Mouse (Mus musculus) kidney, embryonic 14.5 days (tissue): ENCODE measurements around the gene Ptpn4. TPM values are rescaled to one million over a fixed set of nuclear protein-coding genes. Genes with fewer than 3 reads are reported as not detected.

Experiments used
- ATAC-seq: fragments of 200-750 bp; cut with Nextera tagmentation; 2 replicates; pipeline ENCODE4 v1.8.0; 2017; ENCODE audit warnings: moderate number of reproducible peaks, mild to moderate bottlenecking, moderate TSS enrichment, moderate library complexity; ENCODE audit not compliant: low FRiP score, low TSS enrichment
- H3K27ac ChIP-seq: fragments of 300-500 bp; sonication (generic); 2 replicates; pipeline ENCODE4 v1.5.1; 2014; ENCODE audit warnings: low read depth, mild to moderate bottlenecking, low read length, moderate library complexity, mixed read lengths
- H3K27me3 ChIP-seq: fragments of 300-500 bp; sonication (generic); 2 replicates; pipeline ENCODE4 v1.6.1; 2014; ENCODE audit warnings: mild to moderate bottlenecking, low read length; ENCODE audit not compliant: control insufficient read depth, insufficient read depth
- H3K36me3 ChIP-seq: fragments of 300-500 bp; sonication (generic); 2 replicates; pipeline ENCODE4 v1.6.1; 2014; ENCODE audit warnings: low read length, mixed read lengths; ENCODE audit not compliant: control insufficient read depth, insufficient read depth
- H3K4me1 ChIP-seq: fragments of 300-500 bp; sonication (generic); 2 replicates; pipeline ENCODE4 v1.6.1; 2014; ENCODE audit warnings: low read length, mixed read lengths; ENCODE audit not compliant: control insufficient read depth, insufficient read depth
- H3K4me2 ChIP-seq: fragments of 300-500 bp; sonication (generic); replicated peaks from 2 replicates; pipeline ENCODE4 v1.6.1; 2014; ENCODE audit warnings: low read depth, mild to moderate bottlenecking, low read length
- H3K4me3 ChIP-seq: fragments of 300-500 bp; sonication (generic); 2 replicates; pipeline ENCODE4 v1.5.1; 2014; ENCODE audit warnings: mild to moderate bottlenecking, low read length
- H3K9ac ChIP-seq: fragments of 300-500 bp; sonication (generic); 2 replicates; pipeline ENCODE4 v1.6.1; 2014; ENCODE audit warnings: low read depth, mild to moderate bottlenecking, low read length, moderate library complexity
- H3K9me3 ChIP-seq: fragments of 300-500 bp; sonication (generic); 2 replicates; pipeline ENCODE4 v1.6.1; 2016; ENCODE audit warnings: low read length; ENCODE audit not compliant: control insufficient read depth
- WGBS: fragments of 180-500 bp; shearing (Covaris S2); extraction: QIAGEN DNeasy Blood & Tissue Kit; methylation state at CpG from one replicate; pipeline ENCODE4 v1.1.7; 2014; 5-methylcytosine and 5-hydroxymethylcytosine counted together
- polyA plus RNA-seq: library from polyadenylated mRNA; unstranded; fragments of >200 nt; fragmentation: Nextera tagmentation; extraction: Ambion mirVana; gene quantifications from 2 replicates; pipeline ENCODE4 v1.2.1, GENCODE M21; 2014

Ptpn4 gene
- polyA plus RNA-seq, 1 experiment from 2014 or later: 13.5 TPM

DNA sequence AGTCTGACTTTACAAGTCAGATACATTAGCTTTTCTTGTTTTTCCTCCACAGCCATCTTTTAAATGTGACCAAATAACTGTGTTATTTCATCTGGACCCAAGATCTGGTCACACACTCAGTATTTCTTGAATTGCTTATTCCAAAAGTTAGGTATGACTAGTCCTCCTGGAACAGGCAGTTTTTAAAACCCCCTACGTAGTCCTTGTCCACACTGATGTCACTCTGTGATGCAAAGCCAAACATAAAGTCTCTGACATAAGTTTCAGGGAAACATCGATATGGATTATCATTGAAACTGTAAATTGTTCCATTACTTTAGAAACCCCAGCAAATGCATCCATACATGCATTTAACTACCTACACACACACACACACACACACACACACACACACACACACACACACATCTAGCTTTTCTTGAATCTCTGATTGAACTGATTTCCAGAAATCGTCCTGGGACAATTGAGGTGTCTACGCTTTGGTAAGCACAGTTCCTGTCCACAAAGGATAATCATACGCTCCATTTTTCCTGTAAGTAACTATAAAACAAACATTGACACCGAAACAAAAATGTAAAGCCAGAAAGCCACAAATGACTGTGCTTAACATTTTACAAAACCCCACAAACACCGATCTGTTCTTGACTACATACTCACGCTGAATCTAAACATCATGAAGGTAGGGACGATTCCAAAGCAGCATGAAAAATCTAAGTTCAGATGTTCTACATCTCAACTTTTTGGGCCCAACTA lies 1.5 kb downstream of the Ptpn4 start:
- 12% methylated on average over 9 of the region's 9 CpGs for WGBS
- no peak for ATAC-seq
- Histone ChIP-seq H3K36me3 (no peaks in the 10 kb centered on the region), H3K27ac (no peak overlapping the region), H3K4me2 (peak overlapping the region; percentile 65), H3K9me3 (no peaks in the 10 kb centered on the region), H3K4me3 (peak overlapping the region; percentile 84), H3K9ac (peak overlapping the region; percentile 94), H3K4me1 (peaks cover 3% of the 10 kb centered on the region; the same call in 1 of the 2 replicates), H3K27me3 (no peaks in the 10 kb centered on the region)

- Histone ChIP-seq H3K36me3 (no peaks in the 10 kb centered on the region), H3K27me3 (no peaks in the 10 kb centered on the region), H3K4me1 (no peaks in the 10 kb centered on the region), H3K4me2 (no peak overlapping the region), H3K27ac (no peak overlapping the region), H3K9me3 (no peaks in the 10 kb centered on the region), H3K4me3 (no peak overlapping the region), H3K9ac (no peak overlapping the region)
- WGBS: 92% methylated on average over 1 of the region's 1 CpGs
- no peak for ATAC-seq
Observed at GRCm38 (mm10) chr1:119828160-119828559, 9.3 kb downstream of the Ptpn4 start.

DNA sequence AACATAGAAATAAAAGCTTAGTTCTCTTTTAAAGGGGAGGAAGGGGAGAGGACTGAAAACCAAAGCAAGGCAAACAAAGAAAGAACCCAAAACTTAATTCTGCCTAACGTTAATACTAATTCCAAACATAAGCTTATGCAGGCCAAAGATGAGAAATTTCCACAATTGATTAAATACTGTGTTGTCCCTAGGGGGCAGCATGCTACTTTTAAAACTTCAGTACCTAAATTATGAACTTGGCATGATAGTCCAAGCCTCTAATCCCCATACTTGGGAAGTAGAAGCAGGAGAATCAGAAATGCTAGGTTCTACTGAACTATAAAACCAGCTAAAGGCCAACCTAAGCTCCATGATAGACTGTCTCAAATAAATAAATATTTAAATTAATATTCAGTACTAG lies 18.7 kb downstream of the Ptpn4 start:
- no peaks in the 10 kb centered on the region for H3K9me3 ChIP-seq
- H3K4me3 ChIP-seq: no peak overlapping the region
- H3K4me2 ChIP-seq: no peak overlapping the region
- no peaks in the 10 kb centered on the region for H3K36me3 ChIP-seq
- no peaks in the 10 kb centered on the region for H3K4me1 ChIP-seq
- WGBS: 59% methylated on average over 1 of the region's 1 CpGs
- no peak for ATAC-seq
- no peaks in the 10 kb centered on the region for H3K27me3 ChIP-seq
- no peak overlapping the region for H3K27ac ChIP-seq
- H3K9ac ChIP-seq: no peak overlapping the region

DNA sequence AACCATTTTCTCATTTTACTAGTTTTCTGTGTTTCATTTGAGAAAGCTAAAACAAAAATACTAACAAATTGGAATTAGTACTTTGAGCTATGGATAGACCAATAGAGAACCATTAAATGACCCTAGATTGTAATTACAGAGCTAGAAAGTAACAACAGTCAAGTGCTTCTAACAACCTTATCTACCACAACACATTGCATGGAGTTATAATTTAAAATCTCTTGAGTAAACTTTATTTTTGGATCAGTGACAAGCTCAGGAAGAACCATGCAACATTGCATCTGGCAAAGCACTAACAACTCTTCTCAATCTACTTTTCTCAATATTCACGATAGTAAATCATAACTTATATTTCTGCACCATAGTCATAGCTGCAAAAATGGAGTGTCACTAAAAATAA lies 29.7 kb downstream of the Ptpn4 start:
- H3K36me3 ChIP-seq: no peaks in the 10 kb centered on the region
- no peaks in the 10 kb centered on the region for H3K27me3 ChIP-seq
- no peak overlapping the region for H3K4me2 ChIP-seq
- H3K4me1 ChIP-seq: no peaks in the 10 kb centered on the region
- H3K4me3 ChIP-seq: no peak overlapping the region
- WGBS: 96% methylated on average over 1 of the region's 1 CpGs
- H3K9ac ChIP-seq: no peak overlapping the region
- H3K27ac ChIP-seq: no peak overlapping the region
- no peak for ATAC-seq
- no peaks in the 10 kb centered on the region for H3K9me3 ChIP-seq

GRCm38 (mm10) chr1:119805984-119806383 lies 31.4 kb downstream of the Ptpn4 start:
- Histone ChIP-seq H3K27ac (no peak overlapping the region), H3K4me1 (no peaks in the 10 kb centered on the region), H3K9ac (no peak overlapping the region), H3K27me3 (no peaks in the 10 kb centered on the region), H3K36me3 (no peaks in the 10 kb centered on the region), H3K4me3 (no peak overlapping the region), H3K9me3 (no peaks in the 10 kb centered on the region), H3K4me2 (no peak overlapping the region)
- ATAC-seq: no peak
- WGBS: 93% methylated on average over 2 of the region's 2 CpGs

DNA sequence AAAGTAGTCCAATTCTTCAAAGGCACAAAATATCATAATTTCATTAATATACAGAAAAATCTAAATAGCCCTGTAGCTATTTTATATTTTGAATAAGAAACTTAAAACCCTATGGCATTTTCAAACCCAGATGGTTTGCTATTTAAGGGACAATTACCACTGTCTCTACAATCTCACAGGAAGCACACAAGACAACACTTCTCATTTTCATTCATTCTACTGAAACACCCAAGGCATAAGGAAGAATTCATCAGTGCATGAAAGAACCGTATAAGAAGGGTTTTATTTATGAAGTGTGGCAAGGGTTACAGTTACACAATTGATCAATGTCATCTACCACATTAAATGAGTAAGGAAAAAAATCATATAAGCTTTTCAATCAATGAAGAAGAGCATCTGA lies 32.8 kb downstream of the Ptpn4 start:
- Histone ChIP-seq H3K9me3 (no peaks in the 10 kb centered on the region), H3K27ac (no peak overlapping the region), H3K36me3 (peaks cover 3% of the 10 kb centered on the region; the same call in 1 of the 2 replicates), H3K9ac (no peak overlapping the region), H3K4me2 (no peak overlapping the region), H3K4me3 (no peak overlapping the region), H3K27me3 (no peaks in the 10 kb centered on the region), H3K4me1 (no peaks in the 10 kb centered on the region)
- no peak for ATAC-seq
- 3% methylated on average over 1 of the region's 1 CpGs for WGBS

- Histone ChIP-seq H3K4me2 (no peak overlapping the region), H3K4me1 (no peaks in the 10 kb centered on the region), H3K9me3 (no peaks in the 10 kb centered on the region), H3K9ac (no peak overlapping the region), H3K27me3 (no peaks in the 10 kb centered on the region), H3K4me3 (no peak overlapping the region), H3K27ac (no peak overlapping the region), H3K36me3 (peaks cover 3% of the 10 kb centered on the region; the same call in 1 of the 2 replicates)
- no peak for ATAC-seq
Observed at GRCm38 (mm10) chr1:119795174-119795573, 42.2 kb downstream of the Ptpn4 start.

DNA sequence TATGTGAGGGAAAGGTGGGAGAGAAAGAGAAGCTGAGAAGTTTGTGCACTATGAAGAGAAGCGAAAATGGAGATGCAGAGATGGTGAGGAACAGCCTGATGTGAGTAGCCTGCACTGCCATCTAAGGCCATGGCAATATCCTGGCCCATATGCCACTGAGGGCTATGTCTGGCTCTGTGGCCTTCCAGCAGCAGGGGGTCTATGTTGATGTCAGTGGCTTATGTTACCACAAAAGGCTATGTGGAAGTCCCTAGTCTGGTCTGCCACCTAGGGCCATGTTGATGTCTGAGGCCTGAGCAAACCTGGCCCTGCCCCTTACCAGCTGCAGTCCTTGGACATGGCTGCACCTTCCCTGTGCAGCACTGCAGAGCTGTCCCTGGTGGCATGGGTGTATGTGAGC lies 43.1 kb downstream of the Ptpn4 start:
- WGBS: 93% methylated on average over 1 of the region's 1 CpGs
- H3K4me3 ChIP-seq: no peak overlapping the region
- H3K27me3 ChIP-seq: no peaks in the 10 kb centered on the region
- no peaks in the 10 kb centered on the region for H3K4me1 ChIP-seq
- H3K4me2 ChIP-seq: no peak overlapping the region
- no peak overlapping the region for H3K27ac ChIP-seq
- H3K9me3 ChIP-seq: no peaks in the 10 kb centered on the region
- H3K36me3 ChIP-seq: no peaks in the 10 kb centered on the region; the same call in 1 of the 2 replicates
- H3K9ac ChIP-seq: no peak overlapping the region
- no peak for ATAC-seq

- no peak overlapping the region for H3K27ac ChIP-seq
- no peaks in the 10 kb centered on the region for H3K27me3 ChIP-seq
- 47% methylated on average over 1 of the region's 1 CpGs for WGBS
- H3K4me1 ChIP-seq: no peaks in the 10 kb centered on the region
- H3K36me3 ChIP-seq: no peaks in the 10 kb centered on the region; the same call in 1 of the 2 replicates
- no peak overlapping the region for H3K9ac ChIP-seq
- no peaks in the 10 kb centered on the region for H3K9me3 ChIP-seq
- ATAC-seq: no peak
- H3K4me3 ChIP-seq: no peak overlapping the region
- H3K4me2 ChIP-seq: no peak overlapping the region
Observed at GRCm38 (mm10) chr1:119790616-119791015, 46.8 kb downstream of the Ptpn4 start.
